Mouse (Mus musculus) cerebellum, adult 2 months (tissue): ENCODE data around the gene Kansl1.

Source experiments
- CTCF ChIP-seq: fragments of 200-500 bp; IDR thresholded peaks from 2 replicates; pipeline ENCODE4 v1.5.1; 2011; ENCODE audit warnings: low read depth, mild to moderate bottlenecking, control low read depth, low read length, moderate library complexity, borderline replicate concordance; ENCODE audit not compliant: insufficient read depth
- POLR2A ChIP-seq: fragments of 200-500 bp; IDR thresholded peaks from 2 replicates; pipeline ENCODE4 v1.6.1; 2011; ENCODE audit warnings: low read length, control low read depth, borderline replicate concordance; ENCODE audit not compliant: insufficient read depth

DNA sequence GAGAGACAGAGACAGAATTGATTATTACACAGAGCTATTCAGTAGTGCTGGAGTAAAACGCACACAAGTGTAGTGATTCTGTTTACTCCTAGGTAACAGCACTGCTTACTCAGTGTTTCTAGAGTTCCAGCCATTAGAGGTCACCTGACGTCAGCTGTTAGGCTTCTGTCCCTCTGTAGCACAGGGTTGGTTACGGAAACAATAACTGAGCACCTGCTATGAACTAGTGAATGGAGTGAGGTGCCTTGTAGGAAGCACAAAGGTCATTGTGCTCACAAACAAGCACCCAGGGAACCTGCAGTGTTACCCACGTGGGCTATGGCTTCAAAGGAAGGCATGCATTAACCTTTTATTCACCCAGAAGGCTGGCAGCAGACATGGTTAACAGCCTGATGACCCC is 10.8 kb upstream of the Kansl1 start:
- TF ChIP-seq CTCF (no peak), POLR2A (no peak)
